Mouse (Mus musculus) CD4-positive, CD25-positive, alpha-beta regulatory T cell, adult 9 weeks (primary cell): ENCODE measurements around the gene Zfp598. TPM values are rescaled to one million over a fixed set of nuclear protein-coding genes. Genes with fewer than 3 reads are reported as not detected.

Experiments used
- polyA plus RNA-seq: library from polyadenylated mRNA; unstranded; fragments of 100-300 nt; shearing (Covaris generic); gene quantifications from one replicate; pipeline ENCODE4 v1.2.1, GENCODE M21; 2017

Zfp598 gene
- 2.3 TPM for polyA plus RNA-seq

GRCm38 (mm10) chr17:24669545-24670245, at the start of gene Zfp598:
Zfp598 (plus strand) TSS chr17:24669687.

GRCm38 (mm10) chr17:24632167-24632812, 37.2 kb upstream of the Zfp598 start, which contains the start of the genes Tsc2 and Nthl1:
Tsc2 (minus strand) TSS chr17:24632630.
Nthl1 (plus strand) TSS chr17:24632680.

GRCm38 (mm10) chr17:24650070-24650616, 19.3 kb upstream of the Zfp598 start, which contains the start of gene Slc9a3r2:
Slc9a3r2 (minus strand) TSS chr17:24650327.

GRCm38 (mm10) chr17:24658017-24658758, 11.3 kb upstream of the Zfp598 start, which contains the start of gene Npw:
Npw (minus strand) TSS chr17:24658457.

GRCm38 (mm10) chr17:24689251-24690081, 20.0 kb downstream of the Zfp598 start, which contains the start of gene Syngr3:
Syngr3 (minus strand) TSS chr17:24689955.

GRCm38 (mm10) chr17:24696011-24696697, 26.7 kb downstream of the Zfp598 start, which contains the start of the genes Gfer and Noxo1:
Gfer (minus strand) TSS chr17:24696156.
Noxo1 (plus strand) TSS chr17:24696234.

GRCm38 (mm10) chr17:24706982-24707800, 37.7 kb downstream of the Zfp598 start, which contains the start of gene Tbl3:
Tbl3 (minus strand) TSS chr17:24707660.

GRCm38 (mm10) chr17:24717943-24718342, 48.5 kb downstream of the Zfp598 start, which contains the start of the genes Rnf151 and Rps2:
Rnf151 (minus strand) TSS chr17:24718063.
Rps2 (plus strand) TSS chr17:24718116.

GRCm38 (mm10) chr17:24724184-24724583, 54.7 kb downstream of the Zfp598 start, which contains the start of gene Ndufb10:
Ndufb10 (minus strand) TSS chr17:24724478.

GRCm38 (mm10) chr17:24727618-24728017, 58.1 kb downstream of the Zfp598 start, which contains the start of gene Rpl3l:
Rpl3l (plus strand) TSS chr17:24727820.

Other genes starting within 250 kb of the Zfp598 start
- gene Eci1, start 243.0 kb upstream of the Zfp598 start, polyA plus RNA-seq: 78.7 TPM
- gene Dnase1l2, start 226.6 kb upstream of the Zfp598 start, polyA plus RNA-seq: 4.9 TPM
- 58.6 TPM for gene E4f1, start 199.4 kb upstream of the Zfp598 start, polyA plus RNA-seq
- 2.4 TPM for gene Pgp, start 199.3 kb upstream of the Zfp598 start, polyA plus RNA-seq
- not detected for gene Bricd5, start 195.8 kb upstream of the Zfp598 start, polyA plus RNA-seq
- gene Mlst8, start 190.6 kb upstream of the Zfp598 start, polyA plus RNA-seq: 30.8 TPM
- gene Caskin1, start 181.1 kb upstream of the Zfp598 start, polyA plus RNA-seq: 0.15 TPM
- 110 TPM for gene Traf7, start 141.7 kb upstream of the Zfp598 start, polyA plus RNA-seq
- 5.0 TPM for gene Rab26, start 135.5 kb upstream of the Zfp598 start, polyA plus RNA-seq
- 18.9 TPM for gene Pkd1, start 119.9 kb upstream of the Zfp598 start, polyA plus RNA-seq
- 52.7 TPM for gene Tsc2, start 37.1 kb upstream of the Zfp598 start, polyA plus RNA-seq
- 6.2 TPM for gene Nthl1, start 37.0 kb upstream of the Zfp598 start, polyA plus RNA-seq
- not detected for gene Slc9a3r2, start 19.4 kb upstream of the Zfp598 start, polyA plus RNA-seq
- gene Npw, start 11.2 kb upstream of the Zfp598 start, polyA plus RNA-seq: not detected
- gene Syngr3, start 20.3 kb downstream of the Zfp598 start, polyA plus RNA-seq: 0.40 TPM
- 7.7 TPM for gene Gfer, start 26.5 kb downstream of the Zfp598 start, polyA plus RNA-seq
- 1.7 TPM for gene Noxo1, start 26.5 kb downstream of the Zfp598 start, polyA plus RNA-seq
- gene Tbl3, start 38.0 kb downstream of the Zfp598 start, polyA plus RNA-seq: 71.9 TPM
- not detected for gene Rnf151, start 48.4 kb downstream of the Zfp598 start, polyA plus RNA-seq
- gene Rps2, start 48.4 kb downstream of the Zfp598 start, polyA plus RNA-seq: 660 TPM
- 257 TPM for gene Ndufb10, start 54.8 kb downstream of the Zfp598 start, polyA plus RNA-seq
- gene Rpl3l, start 58.1 kb downstream of the Zfp598 start, polyA plus RNA-seq: not detected
- 20.9 TPM for gene Msrb1, start 67.0 kb downstream of the Zfp598 start, polyA plus RNA-seq
- gene Hs3st6, start 83.3 kb downstream of the Zfp598 start, polyA plus RNA-seq: not detected
- not detected for gene Meiob, start 134.6 kb downstream of the Zfp598 start, polyA plus RNA-seq
- 49.6 TPM for gene Hagh, start 170.5 kb downstream of the Zfp598 start, polyA plus RNA-seq
- 2.7 TPM for gene Fahd1, start 180.7 kb downstream of the Zfp598 start, polyA plus RNA-seq
- gene Igfals, start 196.3 kb downstream of the Zfp598 start, polyA plus RNA-seq: not detected
- gene Nubp2, start 216.7 kb downstream of the Zfp598 start, polyA plus RNA-seq: 113 TPM
- gene Spsb3, start 217.0 kb downstream of the Zfp598 start, polyA plus RNA-seq: 58.4 TPM
- 64.8 TPM for gene Eme2, start 225.4 kb downstream of the Zfp598 start, polyA plus RNA-seq
- 40.9 TPM for gene Mrps34, start 225.4 kb downstream of the Zfp598 start, polyA plus RNA-seq
- gene Nme3, start 226.8 kb downstream of the Zfp598 start, polyA plus RNA-seq: 69.5 TPM